Mouse (Mus musculus) forebrain, embryonic 15.5 days (tissue): ENCODE measurements at regions not wholly inside any gene's neighbourhood (a gene's known extent, or its start where the extent isn't known, plus 50 kb on each side); places are given as distances from the start of the nearest gene placed in this dataset.

Experiments
- ATAC-seq: fragments of 200-750 bp; cut with Nextera tagmentation; replicated peaks from 2 replicates; pipeline ENCODE4 v1.8.0; 2017; ENCODE audit warnings: mild to moderate bottlenecking, moderate TSS enrichment, moderate library complexity
- H3K27ac ChIP-seq: fragments of 300-500 bp; sonication (generic); replicated peaks from 2 replicates; pipeline ENCODE4 v1.5.1; 2015; ENCODE audit warnings: mild to moderate bottlenecking, inconsistent platforms
- H3K27me3 ChIP-seq: fragments of 300-500 bp; sonication (generic); 2 replicates; pipeline ENCODE4 v1.6.1; 2015; ENCODE audit warnings: inconsistent platforms
- H3K36me3 ChIP-seq: fragments of 300-500 bp; sonication (generic); 2 replicates; pipeline ENCODE4 v1.6.1; 2015; ENCODE audit warnings: mild to moderate bottlenecking, inconsistent platforms
- H3K4me1 ChIP-seq: fragments of 300-500 bp; sonication (generic); 2 replicates; pipeline ENCODE4 v1.6.1; 2015; ENCODE audit warnings: inconsistent platforms
- H3K4me2 ChIP-seq: fragments of 300-500 bp; sonication (generic); replicated peaks from 2 replicates; pipeline ENCODE4 v1.6.1; 2015; ENCODE audit warnings: mild to moderate bottlenecking, inconsistent platforms
- H3K4me3 ChIP-seq: fragments of 300-500 bp; sonication (generic); 2 replicates; pipeline ENCODE4 v1.5.1; 2015; ENCODE audit warnings: mild to moderate bottlenecking, inconsistent platforms
- H3K9ac ChIP-seq: fragments of 300-500 bp; sonication (generic); replicated peaks from 2 replicates; pipeline ENCODE4 v1.6.1; 2015; ENCODE audit warnings: mild to moderate bottlenecking, inconsistent platforms
- H3K9me3 ChIP-seq: fragments of 300-500 bp; sonication (generic); 2 replicates; pipeline ENCODE4 v1.6.1; 2016; ENCODE audit warnings: inconsistent platforms
- WGBS: fragments of 180-500 bp; shearing (Covaris S2); methylation state at CpG from one replicate; pipeline ENCODE4 v1.1.7; 2015; ENCODE audit warnings: mixed read lengths; 5-methylcytosine and 5-hydroxymethylcytosine counted together

GRCm38 (mm10) chr14:123219590-123219989 is 235.8 kb upstream of the Tmtc4 start:
- 60% methylated on average over 1 of the region's 1 CpGs for WGBS
- no peak overlapping the region for H3K4me3 ChIP-seq
- H3K9ac ChIP-seq, result no peak overlapping the region
- no peaks in the 10 kb centered on the region for H3K9me3 ChIP-seq
- no peaks in the 10 kb centered on the region for H3K36me3 ChIP-seq
- H3K27ac ChIP-seq, result no peak overlapping the region
- no peaks in the 10 kb centered on the region for H3K4me1 ChIP-seq
- no peak overlapping the region for H3K4me2 ChIP-seq
- ATAC-seq, result peak; percentile 80
- H3K27me3 ChIP-seq, result no peaks in the 10 kb centered on the region

- Histone ChIP-seq H3K4me2 (no peak overlapping the region), H3K36me3 (no peaks in the 10 kb centered on the region), H3K9me3 (no peaks in the 10 kb centered on the region), H3K4me1 (no peaks in the 10 kb centered on the region), H3K4me3 (no peak overlapping the region), H3K27me3 (no peaks in the 10 kb centered on the region), H3K9ac (no peak overlapping the region), H3K27ac (no peak overlapping the region)
- 83% methylated on average over 3 of the region's 3 CpGs for WGBS
- no peak for ATAC-seq
Measured at GRCm38 (mm10) chr14:123210241-123210640, 226.4 kb upstream of the Tmtc4 start.

- no peaks in the 10 kb centered on the region for H3K9me3 ChIP-seq
- no peak overlapping the region for H3K4me3 ChIP-seq
- H3K36me3 ChIP-seq, result no peaks in the 10 kb centered on the region
- H3K4me1 ChIP-seq, result peaks cover 20% of the 10 kb centered on the region
- H3K27ac ChIP-seq, result peak overlapping the region; percentile 78
- H3K27me3 ChIP-seq, result no peaks in the 10 kb centered on the region
- peak overlapping the region; percentile 31 for H3K4me2 ChIP-seq
- WGBS, result 58% methylated on average over 2 of the region's 2 CpGs
- ATAC-seq, result no peak
- no peak overlapping the region for H3K9ac ChIP-seq
Measured at GRCm38 (mm10) chr14:123202848-123203247, 219.0 kb upstream of the Tmtc4 start.

- no peaks in the 10 kb centered on the region for H3K9me3 ChIP-seq
Measured at GRCm38 (mm10) chr14:123202313-123202712, 218.5 kb upstream of the Tmtc4 start.

GRCm38 (mm10) chr14:123201426-123202274 is 217.8 kb upstream of the Tmtc4 start:
- peak; percentile 87 for ATAC-seq
- Histone ChIP-seq H3K9ac (no peak overlapping the region), H3K4me2 (peak overlapping the region; percentile 31), H3K27ac (peak overlapping the region; percentile 78), H3K36me3 (no peaks in the 10 kb centered on the region), H3K9me3 (no peaks in the 10 kb centered on the region), H3K27me3 (no peaks in the 10 kb centered on the region), H3K4me3 (0 out of 2 replicates have a peak overlapping the region, but pooled peaks have one; percentile 2), H3K4me1 (peaks cover 20% of the 10 kb centered on the region)
- WGBS, result 22% methylated on average over 14 of the region's 14 CpGs

More at GRCm38 (mm10) chr14:123202313-123202712, 218.5 kb upstream of the Tmtc4 start:
- peak overlapping the region; percentile 31 for H3K4me2 ChIP-seq
- H3K4me1 ChIP-seq, result peaks cover 20% of the 10 kb centered on the region
- WGBS, result 31% methylated on average over 4 of the region's 4 CpGs
- no peaks in the 10 kb centered on the region for H3K27me3 ChIP-seq
- H3K4me3 ChIP-seq, result 0 out of 2 replicates have a peak overlapping the region, but pooled peaks have one; percentile 2
- peak overlapping the region; percentile 78 for H3K27ac ChIP-seq
- no peak overlapping the region for H3K9ac ChIP-seq
- no peaks in the 10 kb centered on the region for H3K36me3 ChIP-seq
- ATAC-seq, result peak; percentile 57; the same call in 1 of the 2 replicates

- H3K4me1 ChIP-seq, result peaks cover 20% of the 10 kb centered on the region
- H3K36me3 ChIP-seq, result no peaks in the 10 kb centered on the region
- no peak overlapping the region for H3K4me2 ChIP-seq
- no peak overlapping the region for H3K4me3 ChIP-seq
- H3K9ac ChIP-seq, result no peak overlapping the region
- no peaks in the 10 kb centered on the region for H3K9me3 ChIP-seq
- H3K27me3 ChIP-seq, result no peaks in the 10 kb centered on the region
- WGBS, result 20% methylated on average over 3 of the region's 3 CpGs
- ATAC-seq, result peak; percentile 53; the same call in 1 of the 2 replicates
- no peak overlapping the region for H3K27ac ChIP-seq
Measured at GRCm38 (mm10) chr14:123199111-123199510, 215.3 kb upstream of the Tmtc4 start.

GRCm38 (mm10) chr14:123192574-123192973 is 208.7 kb upstream of the Tmtc4 start:
- 64% methylated on average over 2 of the region's 2 CpGs for WGBS
- H3K4me3 ChIP-seq, result no peak overlapping the region
- H3K9me3 ChIP-seq, result no peaks in the 10 kb centered on the region
- ATAC-seq, result 0 out of 2 replicates have a peak, but pooled peaks have one; percentile 38
- 0 out of 2 replicates have a peak, but pooled peaks cover 4% of the 10 kb centered on the region for H3K4me1 ChIP-seq
- no peaks in the 10 kb centered on the region for H3K36me3 ChIP-seq
- no peak overlapping the region for H3K27ac ChIP-seq
- no peak overlapping the region for H3K9ac ChIP-seq
- H3K27me3 ChIP-seq, result no peaks in the 10 kb centered on the region
- H3K4me2 ChIP-seq, result no peak overlapping the region

GRCm38 (mm10) chr14:123190729-123191128 is 206.9 kb upstream of the Tmtc4 start:
- Histone ChIP-seq H3K36me3 (no peaks in the 10 kb centered on the region), H3K9ac (no peak overlapping the region), H3K9me3 (no peaks in the 10 kb centered on the region), H3K4me1 (0 out of 2 replicates have a peak, but pooled peaks cover 7% of the 10 kb centered on the region), H3K4me2 (no peak overlapping the region), H3K27ac (no peak overlapping the region), H3K4me3 (no peak overlapping the region), H3K27me3 (no peaks in the 10 kb centered on the region)
- ATAC-seq, result no peak

- 0 out of 2 replicates have a peak, but pooled peaks cover 6% of the 10 kb centered on the region for H3K4me1 ChIP-seq
- peak; percentile 48; the same call in 1 of the 2 replicates for ATAC-seq
- no peak overlapping the region for H3K4me3 ChIP-seq
- no peak overlapping the region for H3K9ac ChIP-seq
- H3K4me2 ChIP-seq, result no peak overlapping the region
- WGBS, result 58% methylated on average over 11 of the region's 11 CpGs
- H3K27me3 ChIP-seq, result no peaks in the 10 kb centered on the region
- no peaks in the 10 kb centered on the region for H3K36me3 ChIP-seq
- H3K27ac ChIP-seq, result peak overlapping the region; percentile 55; the same call in 1 of the 2 replicates
- no peaks in the 10 kb centered on the region for H3K9me3 ChIP-seq
Measured at GRCm38 (mm10) chr14:123187270-123188058, 203.6 kb upstream of the Tmtc4 start.

GRCm38 (mm10) chr14:123173183-123173582 is 189.3 kb upstream of the Tmtc4 start:
- no peaks in the 10 kb centered on the region for H3K27me3 ChIP-seq
- H3K36me3 ChIP-seq, result no peaks in the 10 kb centered on the region
- no peak overlapping the region for H3K4me2 ChIP-seq
- no peak overlapping the region for H3K4me3 ChIP-seq
- H3K9ac ChIP-seq, result no peak overlapping the region
- no peaks in the 10 kb centered on the region for H3K9me3 ChIP-seq
- 17% methylated on average over 2 of the region's 2 CpGs for WGBS
- no peak overlapping the region for H3K27ac ChIP-seq
- no peak for ATAC-seq
- H3K4me1 ChIP-seq, result no peaks in the 10 kb centered on the region

- no peaks in the 10 kb centered on the region for H3K27me3 ChIP-seq
- no peak overlapping the region for H3K27ac ChIP-seq
- WGBS, result 66% methylated on average over 1 of the region's 1 CpGs
- H3K4me3 ChIP-seq, result no peak overlapping the region
- no peak for ATAC-seq
- H3K9me3 ChIP-seq, result no peaks in the 10 kb centered on the region
- no peak overlapping the region for H3K4me2 ChIP-seq
- H3K36me3 ChIP-seq, result no peaks in the 10 kb centered on the region
- no peak overlapping the region for H3K9ac ChIP-seq
- H3K4me1 ChIP-seq, result no peaks in the 10 kb centered on the region
Measured at GRCm38 (mm10) chr14:123171865-123172264, 188.0 kb upstream of the Tmtc4 start.

- Histone ChIP-seq H3K27me3 (no peaks in the 10 kb centered on the region), H3K9ac (no peak overlapping the region), H3K36me3 (no peaks in the 10 kb centered on the region), H3K4me2 (no peak overlapping the region), H3K9me3 (no peaks in the 10 kb centered on the region), H3K4me3 (no peak overlapping the region), H3K4me1 (no peaks in the 10 kb centered on the region), H3K27ac (no peak overlapping the region)
- ATAC-seq, result no peak
- WGBS, result 60% methylated on average over 4 of the region's 4 CpGs
Measured at GRCm38 (mm10) chr14:123163842-123164241, 180.0 kb upstream of the Tmtc4 start.
